Mouse (Mus musculus): ENCODE results near the gene Tmem179.

- TF ChIP-seq CTCF (conservative IDR thresholded peaks at IDR 0.05; ENCODE audit: low read length) (no peak), NANOG (IDR thresholded peaks at IDR 0.05; ENCODE audit: borderline replicate concordance, low read length) (no peak)
Observed at GRCm38 (mm10) chr12:112542257-112542919, 25.8 kb upstream of the Tmem179 start.

All from E14TG2a.4 (cell line).